Mouse (Mus musculus) thymus, postnatal 25 days (tissue): Measurements from ENCODE around the gene Wdr25.

Source experiments
- DNase-seq: peaks from one replicate; pipeline ENCODE4 v3.0.0; 2022

Gene Wdr25

GRCm38 (mm10) chr12:108994436-108995031 lies 101.1 kb downstream of the Wdr25 start:
- DNase-seq, result peak; percentile 69

DNA sequence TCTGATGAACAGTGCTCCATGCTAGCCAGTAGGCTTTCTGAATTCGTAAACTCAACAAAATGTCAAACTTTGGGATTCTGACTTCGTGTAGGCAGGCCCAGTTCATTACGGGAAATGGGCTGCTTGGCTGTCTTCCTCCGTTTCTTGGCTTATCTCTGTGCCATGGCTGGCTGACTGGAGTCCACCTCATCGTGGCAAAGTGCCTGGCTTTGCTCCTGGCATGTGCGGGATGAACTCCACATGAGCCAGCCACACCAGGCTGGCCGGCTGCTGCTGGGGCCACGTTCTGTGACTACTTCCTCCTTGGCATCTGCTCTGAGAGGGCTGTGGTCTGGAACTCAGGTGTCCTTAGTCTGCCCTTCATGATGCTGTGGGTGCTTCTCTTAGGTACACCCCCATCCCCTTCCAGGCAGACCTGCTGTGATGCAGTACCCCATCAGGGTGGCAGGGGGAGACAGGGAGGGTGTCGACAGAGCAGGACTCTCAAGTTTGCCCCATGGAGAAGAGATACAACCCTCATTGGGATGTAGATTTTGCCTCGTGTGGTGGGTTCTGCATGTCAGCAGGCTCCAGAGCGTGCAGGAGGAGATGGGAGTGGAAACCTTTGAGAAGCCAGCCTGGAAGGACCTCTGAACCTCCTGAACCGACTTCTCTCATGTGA lies 102.7 kb downstream of the Wdr25 start:
- no peak for DNase-seq

DNA sequence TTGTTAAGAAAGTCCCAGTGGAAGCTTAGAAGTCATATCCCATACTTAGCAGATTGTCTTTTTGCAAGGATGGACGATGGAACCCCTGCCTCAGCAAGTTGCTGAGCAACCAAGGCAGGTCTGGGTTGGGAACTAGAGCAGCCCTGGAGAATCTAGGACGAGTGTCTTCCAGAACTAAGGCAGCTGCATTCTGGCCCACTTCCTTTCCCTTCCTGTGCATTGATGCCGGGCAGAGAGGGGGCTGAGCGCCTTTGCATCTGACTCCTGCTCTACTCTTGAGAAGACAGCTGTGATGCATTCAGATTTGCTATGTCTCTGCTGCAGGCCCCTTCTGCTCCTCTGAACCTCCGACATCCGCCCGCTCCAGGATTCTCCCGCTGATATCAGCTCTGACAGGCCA lies 103.8 kb downstream of the Wdr25 start:
- no peak for DNase-seq

GRCm38 (mm10) chr12:109002978-109003377 lies 109.5 kb downstream of the Wdr25 start:
- DNase-seq, result no peak

GRCm38 (mm10) chr12:109010070-109010649 lies 116.7 kb downstream of the Wdr25 start:
- no peak for DNase-seq

- no peak for DNase-seq
Measured at GRCm38 (mm10) chr12:109022181-109022691, 128.8 kb downstream of the Wdr25 start.

DNA sequence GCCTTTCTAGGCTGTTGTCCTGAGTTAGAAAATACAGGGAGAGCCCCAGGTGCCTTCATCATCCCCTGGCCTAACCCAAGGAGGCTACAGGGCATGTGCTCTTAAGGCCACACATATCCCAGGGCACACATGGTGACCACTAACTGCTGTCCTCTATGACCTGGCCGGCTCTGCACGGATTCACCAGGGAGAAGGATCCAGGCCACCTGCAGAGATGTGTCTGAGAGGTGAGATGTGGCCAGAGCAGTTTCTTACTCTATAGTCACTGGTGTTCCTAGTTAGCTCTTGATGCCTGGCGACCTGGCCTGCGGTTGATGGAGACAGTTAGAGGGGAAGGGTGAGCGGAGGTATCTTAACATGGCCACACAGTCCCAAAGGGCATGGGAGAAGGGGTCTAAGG lies 129.5 kb downstream of the Wdr25 start:
- no peak for DNase-seq

GRCm38 (mm10) chr12:109023780-109024179 lies 130.3 kb downstream of the Wdr25 start:
- DNase-seq, result peak; percentile 19

DNA sequence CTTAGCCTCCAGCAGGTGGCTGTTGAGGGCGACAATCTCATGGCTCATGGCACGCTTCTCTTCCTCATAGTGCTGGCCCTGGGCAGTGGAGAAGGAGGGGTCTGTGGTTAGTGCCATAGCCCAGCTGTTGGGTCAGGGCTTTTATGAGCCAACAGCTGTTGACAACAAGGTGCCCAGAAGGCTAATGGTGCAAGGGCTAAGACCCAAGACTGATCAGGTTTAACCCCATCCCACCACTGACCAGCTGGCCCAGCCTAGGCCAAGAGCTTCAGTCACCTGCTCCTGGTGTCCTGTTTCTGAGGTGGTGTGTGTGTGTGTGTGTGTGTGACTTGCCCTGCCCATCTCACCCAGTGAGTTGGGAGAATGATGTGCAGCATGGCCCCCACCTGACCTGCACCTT lies 143.6 kb downstream of the Wdr25 start:
- no peak for DNase-seq

DNA sequence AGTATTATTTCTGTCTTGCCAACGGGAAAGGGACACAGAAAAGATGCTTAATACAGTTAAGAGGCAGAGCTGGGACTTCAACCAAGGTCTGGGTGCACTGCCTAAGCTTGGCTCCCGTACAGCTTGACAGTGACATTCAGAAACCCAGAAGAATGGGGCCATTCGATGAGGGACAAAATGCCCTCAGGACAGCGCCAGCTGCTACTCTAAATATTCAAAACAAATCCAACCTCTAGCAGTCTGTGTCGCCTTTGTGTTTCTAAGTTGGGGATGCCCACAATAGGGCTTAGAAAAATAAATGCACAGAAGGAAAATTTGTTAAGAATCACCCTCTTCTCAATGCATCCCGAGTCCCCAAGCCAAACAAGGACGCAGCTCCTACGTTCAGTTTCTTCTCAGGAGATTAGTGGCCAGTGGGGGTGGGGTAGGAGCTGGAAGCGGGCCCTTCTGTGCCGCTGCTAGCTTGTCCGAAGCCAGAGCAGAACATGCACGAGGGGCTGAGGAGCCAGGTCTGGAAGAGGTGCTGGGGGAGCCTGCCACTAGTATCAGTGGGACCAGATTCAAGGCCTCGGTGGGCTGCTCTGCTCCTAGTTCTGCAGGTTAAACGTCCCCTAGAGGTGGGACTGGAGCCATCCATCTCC lies 144.9 kb downstream of the Wdr25 start:
- DNase-seq, result no peak

- DNase-seq, result no peak
Measured at GRCm38 (mm10) chr12:109039311-109039710, 145.9 kb downstream of the Wdr25 start.

DNA sequence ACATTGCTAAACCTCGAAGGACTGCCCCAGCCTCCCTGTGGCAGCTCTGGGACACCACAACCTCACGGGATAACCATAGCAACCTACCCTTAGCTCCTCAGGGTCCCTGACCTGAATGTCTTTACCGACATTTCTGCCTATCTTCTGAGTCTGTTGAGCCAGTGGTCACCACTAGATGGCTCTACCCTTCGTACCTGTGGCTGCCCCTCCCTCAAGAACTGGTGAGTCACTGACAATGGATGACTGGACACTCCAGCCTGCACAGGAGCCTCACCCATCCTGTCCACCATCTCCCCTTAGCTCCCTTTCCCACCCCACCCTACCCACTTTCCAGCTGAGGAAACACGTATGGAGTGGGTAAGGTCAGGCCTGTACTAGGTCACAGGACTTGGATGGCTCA lies 151.1 kb downstream of the Wdr25 start:
- DNase-seq, result peak; percentile 25

DNA sequence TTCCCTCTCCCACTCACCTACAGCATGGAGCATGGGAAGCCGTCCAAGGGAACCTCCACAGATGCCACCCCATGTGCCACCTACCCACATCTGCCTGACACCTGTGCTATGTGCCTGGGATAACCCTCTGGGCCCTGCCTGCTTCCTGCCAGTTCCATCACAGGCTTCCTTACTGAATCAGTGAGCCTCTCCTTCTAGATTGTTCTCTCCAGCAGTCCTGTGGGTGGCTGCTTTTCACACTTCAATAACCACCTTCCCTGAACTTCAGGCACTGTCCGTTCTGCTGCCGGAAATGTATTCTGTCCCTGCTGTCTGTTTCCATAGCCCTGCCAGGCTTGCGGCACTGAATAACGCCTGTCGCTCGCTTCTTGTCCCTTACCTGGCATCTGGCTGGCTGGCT lies 152.2 kb downstream of the Wdr25 start:
- no peak for DNase-seq

DNA sequence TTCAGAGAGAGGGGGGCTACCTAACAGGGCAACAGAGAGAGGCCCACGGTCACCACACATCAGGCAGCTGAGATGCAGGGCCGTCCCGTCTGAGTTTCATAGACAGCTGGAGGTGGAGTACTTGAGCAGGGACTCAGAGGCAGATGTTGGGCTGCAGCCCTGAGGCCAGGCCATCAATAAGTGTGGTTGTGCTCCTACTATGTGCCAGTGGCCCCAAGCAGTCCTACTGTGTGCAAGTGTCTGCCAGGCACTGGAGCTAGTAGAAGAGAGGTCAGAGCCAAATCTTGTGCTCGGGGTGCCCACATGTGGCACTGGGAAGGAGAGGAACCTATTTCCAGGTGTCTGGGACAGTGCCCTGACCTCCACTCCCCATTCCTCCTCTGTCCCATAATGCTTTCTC lies 156.5 kb downstream of the Wdr25 start:
- no peak for DNase-seq

DNA sequence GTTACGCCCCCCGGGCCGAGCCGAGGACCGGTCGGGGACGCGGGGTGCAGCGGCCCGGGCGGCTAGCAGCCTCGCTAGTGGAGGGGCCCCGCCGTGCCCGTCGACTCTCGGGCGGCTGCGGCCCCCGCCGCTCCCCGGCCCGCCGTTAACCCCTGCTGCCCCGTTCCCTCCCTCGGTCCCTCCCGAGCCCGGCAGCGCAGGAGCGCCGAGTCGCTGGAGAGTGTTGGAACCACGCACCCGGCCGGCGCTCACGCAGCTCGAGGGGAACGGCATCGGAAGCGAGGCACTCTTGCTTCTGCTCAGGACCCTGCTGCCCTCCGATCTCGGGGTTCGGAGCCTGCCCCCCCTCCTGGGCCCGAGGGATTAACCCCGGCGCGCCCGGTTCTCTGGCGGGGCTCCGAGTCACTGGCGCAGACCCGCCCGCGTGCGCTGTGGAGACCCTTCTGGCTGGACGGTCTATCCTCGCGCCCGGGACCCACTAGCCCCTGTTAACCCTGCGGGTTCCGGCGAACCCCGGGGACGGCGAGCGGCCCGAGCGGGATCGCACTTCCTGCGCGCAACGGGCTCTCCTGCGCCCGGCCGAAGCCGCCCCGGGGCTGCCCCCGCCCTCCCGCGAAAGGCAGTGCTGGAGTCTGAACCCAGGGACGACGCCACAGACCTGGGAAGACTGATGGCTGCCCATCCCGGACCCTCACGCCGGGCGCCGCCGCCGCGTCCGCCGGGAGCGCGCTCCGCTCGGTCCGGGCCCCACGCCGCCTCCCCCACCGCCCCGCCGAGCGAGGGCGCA lies 159.8 kb downstream of the Wdr25 start:
- DNase-seq, result peak; percentile 13

DNA sequence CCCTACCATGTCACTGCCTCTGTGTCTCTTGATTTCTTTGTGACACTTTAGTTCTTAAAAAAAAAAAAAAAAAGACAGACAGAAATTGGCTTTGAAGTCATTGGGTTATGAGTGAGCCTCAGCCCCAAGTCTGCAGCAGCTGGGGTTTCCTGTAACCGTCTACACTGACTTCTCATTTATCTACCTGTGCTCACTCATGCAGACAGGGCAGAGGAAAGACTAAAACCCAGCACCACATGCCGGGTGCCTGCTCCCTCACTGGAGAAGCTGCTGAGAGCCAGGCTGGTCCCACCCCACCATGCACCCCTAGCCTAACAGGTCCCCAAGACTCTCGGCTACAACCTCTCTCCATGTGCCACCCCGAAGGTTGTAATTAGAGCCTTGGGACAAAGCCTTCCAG lies 164.3 kb downstream of the Wdr25 start:
- DNase-seq, result peak; percentile 53

GRCm38 (mm10) chr12:109058660-109059059 lies 165.2 kb downstream of the Wdr25 start:
- DNase-seq, result no peak

GRCm38 (mm10) chr12:109067561-109068135 lies 174.2 kb downstream of the Wdr25 start:
- peak; percentile 73 for DNase-seq

- DNase-seq, result no peak
Measured at GRCm38 (mm10) chr12:109068167-109068653, 174.8 kb downstream of the Wdr25 start, which contains the start of gene Begain. TSS of gene Begain (minus strand) at chr12:109068217.

- DNase-seq, result no peak
Measured at GRCm38 (mm10) chr12:109068738-109069137, 175.3 kb downstream of the Wdr25 start.

DNA sequence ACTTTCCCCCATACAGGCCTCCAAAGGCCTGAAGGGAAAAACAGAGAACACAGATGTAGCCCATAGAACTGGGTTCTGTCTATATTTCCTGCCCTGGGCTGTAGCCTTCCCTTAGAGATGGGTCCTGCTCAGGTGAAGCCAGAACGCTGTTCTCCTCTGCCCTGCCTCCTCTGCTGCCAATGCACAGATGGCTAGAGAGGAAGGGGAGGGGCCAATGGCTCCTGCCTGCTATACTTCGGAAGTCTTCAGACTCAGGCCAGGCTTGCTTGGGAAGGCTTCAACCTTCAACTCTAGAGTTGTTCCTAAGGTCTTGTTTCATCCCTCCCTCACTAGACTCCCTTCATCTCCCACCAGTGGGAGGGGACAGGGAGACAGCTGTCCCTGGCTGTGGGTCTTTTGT lies 176.3 kb downstream of the Wdr25 start:
- DNase-seq, result peak; percentile 57

GRCm38 (mm10) chr12:109071248-109071647 lies 177.8 kb downstream of the Wdr25 start:
- DNase-seq, result no peak
